Mouse (Mus musculus): ENCODE results near the gene Slc29a2.

DNA sequence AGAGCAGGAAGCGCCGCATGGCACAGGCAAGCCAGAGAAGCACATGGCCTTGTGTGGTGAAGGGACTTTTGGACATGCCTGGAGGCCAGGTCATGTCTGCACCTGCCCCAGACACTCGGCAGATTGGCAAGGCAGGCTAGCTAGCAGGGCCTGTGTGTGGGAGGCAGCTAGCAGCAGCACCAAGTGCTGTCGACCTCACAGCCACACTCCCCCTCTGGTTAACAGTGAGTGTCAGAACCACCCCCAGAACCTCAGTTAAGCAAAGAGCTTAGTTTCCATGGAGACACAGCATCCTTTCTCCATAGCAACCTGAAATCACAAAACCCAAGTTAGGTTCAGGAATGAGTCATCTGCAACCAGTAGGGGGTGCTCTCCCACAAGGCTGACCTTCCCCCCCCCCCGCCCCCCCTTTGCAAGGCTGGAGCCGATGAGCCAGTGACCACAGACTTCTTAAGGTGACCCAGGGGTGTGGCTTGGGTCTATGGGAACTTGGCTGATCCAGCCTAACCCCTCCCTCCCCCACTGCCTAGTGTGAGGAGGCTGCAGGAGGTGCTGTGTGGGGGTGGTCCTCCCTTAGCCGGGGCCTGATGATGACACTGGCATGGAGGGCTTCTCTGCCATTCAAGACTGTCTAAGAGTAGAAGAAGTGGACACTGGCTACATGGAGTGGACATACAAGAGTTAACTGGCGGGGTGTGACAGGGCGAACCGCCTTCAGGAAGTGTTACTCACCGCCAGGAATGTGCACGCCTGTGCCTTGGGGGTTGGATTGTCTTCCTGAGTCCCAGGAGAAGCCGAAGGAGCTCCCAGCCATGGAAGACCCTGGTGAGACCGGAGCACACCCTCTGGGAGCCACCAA, 26.6 kb downstream of the Slc29a2 start, which contains the start of gene Rin1:
- TF ChIP-seq GATA1 (IDR thresholded peaks at IDR 0.05; ENCODE audit: borderline replicate concordance, low read length): no peak
- no peak for TF ChIP-seq FLI1 (IDR thresholded peaks at IDR 0.05; ENCODE audit: low read length)
